Mouse (Mus musculus): ENCODE data around the gene Crybb1.

DNA sequence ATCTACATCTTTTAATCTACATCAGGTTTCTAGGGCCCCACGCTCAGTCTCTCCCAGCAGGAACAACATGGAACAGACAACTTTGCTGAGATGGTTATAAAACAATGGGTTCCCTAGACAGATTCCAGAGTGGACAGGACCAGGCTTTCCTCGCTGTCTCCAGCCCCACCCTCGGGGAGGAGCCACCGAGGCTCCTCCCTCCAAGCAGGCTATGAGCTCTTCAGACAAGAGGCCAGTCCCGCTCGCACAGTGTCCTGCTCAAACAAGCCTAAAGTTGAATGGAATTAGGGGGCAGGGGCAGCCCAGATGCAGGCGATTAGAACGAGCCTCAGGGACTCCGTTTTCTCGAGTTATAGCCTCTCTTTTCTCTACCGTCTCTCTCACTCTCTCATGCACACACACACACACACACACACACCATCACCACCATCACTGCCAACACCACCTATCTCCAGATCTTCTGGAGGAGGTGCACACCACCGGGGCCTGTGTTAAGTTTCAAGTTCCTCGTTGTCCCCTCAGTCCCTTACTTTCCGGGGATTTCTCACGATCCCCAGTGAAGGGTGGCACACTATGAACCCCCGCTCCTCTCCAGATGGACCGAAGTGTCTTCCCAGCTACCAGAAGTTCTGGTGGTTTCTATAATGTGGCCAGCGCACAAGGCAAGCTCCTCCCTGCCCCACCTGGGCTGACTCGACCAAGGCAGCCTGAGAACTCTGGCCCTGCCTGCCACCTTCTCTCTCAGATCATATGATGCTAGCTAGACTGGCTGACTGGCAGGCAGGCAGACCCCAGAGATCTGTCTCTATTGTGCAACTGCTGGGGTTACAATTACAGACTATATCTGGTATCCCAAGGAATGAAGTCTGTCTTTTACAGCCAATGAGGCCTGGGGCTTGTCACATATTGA lies 42.0 kb upstream of the Crybb1 start:
- no peak for TF ChIP-seq CTCF (IDR thresholded peaks at IDR 0.05; ENCODE audit: borderline replicate concordance, control insufficient read depth, extremely low read depth, insufficient read depth, low read length, poor library complexity)
- no peak for TF ChIP-seq POLR2A (IDR thresholded peaks at IDR 0.05; ENCODE audit: control insufficient read depth, extremely low read depth, insufficient read depth, low read length, poor library complexity)
